Mouse (Mus musculus) gastrocnemius, postnatal 36 days (tissue): ENCODE results near the gene Mtus2. TPM values are rescaled to one million over a fixed set of nuclear protein-coding genes. Genes with fewer than 3 reads are reported as not detected.

Source experiments
- DNase-seq, 2 experiments: peaks; one replicate each; pipeline ENCODE4 v3.0.0; 2022
- intact Hi-C: fragments of 180-260 bp; cut with DNase I; formaldehyde crosslinking; loops from one replicate; pipeline ENCODE4 v1.15.1; 2025
- total RNA-seq, 2 experiments: library from RNA; stranded (reverse); gene quantifications; 2 replicates each; pipeline ENCODE4 v1.2.3; 2021

Mtus2 gene
- total RNA-seq, 2 experiments from 2014 or later: 0.08 to 0.25 TPM

GRCm38 (mm10) chr5:148363441-148364113, 406.5 kb downstream of the Mtus2 start:
- intact Hi-C loops: no loop called here
- no peak for DNase-seq

Other genes with a start within 250 kb of the Mtus2 start
- gene Flt1, start 231.3 kb upstream of the Mtus2 start, total RNA-seq: 10 to 100 TPM; 26.3 to 28.2 TPM
- gene Pomp, start 96.9 kb upstream of the Mtus2 start, total RNA-seq: 100 to 1,000 TPM; 130 to 131 TPM
- gene Slc46a3, start 62.5 kb upstream of the Mtus2 start, total RNA-seq: 1 to 10 TPM; 9.4 to 9.9 TPM